Mouse (Mus musculus) neutrophil, adult 59 days (primary cell): ENCODE measurements around the gene Ankrd44. TPM values are rescaled to one million over a fixed set of nuclear protein-coding genes. Genes with fewer than 3 reads are reported as not detected.

Source experiments
- total RNA-seq, 2 experiments: library from RNA; stranded (reverse); gene quantifications; 1 replicate in 1 of 2; 2 replicates in 1 of 2; pipeline ENCODE4 v1.2.4; 2023

The Ankrd44 gene
- total RNA-seq: 100 to 1,000 TPM; 279 to 285 TPM

DNA sequence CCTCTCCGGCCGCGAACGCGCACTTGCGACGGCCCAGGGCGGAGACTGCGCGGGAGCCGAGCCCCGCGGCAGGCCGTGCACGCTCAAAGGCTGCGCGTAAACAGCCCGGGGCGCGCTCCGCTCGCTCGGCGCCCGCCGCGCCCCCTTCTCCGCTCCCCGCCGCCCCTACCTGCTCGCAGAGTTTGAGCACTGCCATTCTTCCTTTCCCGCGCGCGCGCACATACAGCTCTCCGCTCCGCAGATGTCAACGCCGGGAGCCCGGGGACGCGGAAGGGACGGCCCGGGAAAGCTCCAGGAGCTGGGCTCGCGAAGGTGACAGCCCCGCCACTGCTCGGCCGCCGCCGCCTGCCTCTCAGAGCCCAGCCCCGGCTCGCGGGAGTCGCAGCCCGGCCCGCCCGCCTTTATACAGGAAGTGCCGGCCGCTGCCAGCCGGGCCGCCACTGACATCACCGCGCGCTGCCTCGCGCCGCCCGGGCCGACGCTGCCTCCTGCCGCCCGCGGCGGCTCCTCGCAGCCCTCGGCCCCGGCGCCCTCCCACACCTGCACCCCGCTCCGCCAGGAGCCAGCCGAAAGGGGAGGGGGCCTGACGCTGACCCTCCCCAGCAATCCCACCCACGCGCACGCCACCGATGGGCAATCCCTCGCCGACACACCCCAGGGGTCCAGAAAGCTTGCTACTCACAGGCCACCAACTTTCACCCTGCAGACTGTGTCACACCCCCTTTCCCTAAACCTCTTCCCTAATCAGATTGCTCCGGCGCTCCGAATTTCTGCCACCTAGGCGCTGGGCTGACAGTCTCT is at the start of gene Ankrd44:
Ankrd44 (minus strand) TSS at position 417 of the 801 bp plus-strand sequence.

Other genes with a start within 250 kb of the Ankrd44 start
- gene Sf3b1, start 101.1 kb upstream of the Ankrd44 start, total RNA-seq: 100 to 1,000 TPM; 221 to 233 TPM
- 10 to 100 TPM; 29.8 to 31.7 TPM for gene Coq10b, start 126.4 kb upstream of the Ankrd44 start, total RNA-seq
- 10 to 100 TPM; 27.5 to 38.3 TPM for gene Hspe1, start 161.7 kb upstream of the Ankrd44 start, total RNA-seq
- gene Hspd1, start 161.9 kb upstream of the Ankrd44 start, total RNA-seq: 10 to 100 TPM; 48.2 to 51.4 TPM
- 10 to 100 TPM; 44.1 to 49.9 TPM for gene Mob4, start 204.8 kb upstream of the Ankrd44 start, total RNA-seq